Comparison of ENCODE assay signal across 23 mouse cellular contexts in genomic region chr2:19757910-19758309, GRCm38 (mm10).
"Had no signal": no experiment of that assay in that cellular context is flagged by ENCODE, and none has a peak within 500 bp of the region (broad histone marks: within the 10 kb centered on the region; RNA-seq: fewer than 3 reads in every experiment).

No protein-coding gene starts in this region.

- H3K36me3 ChIP-seq: limb, embryonic 12.5 days; limb, embryonic 15.5 days; liver, embryonic 12.5 days; liver, embryonic 15.5 days; lung, embryonic 15.5 days had no signal

- H3K27me3 ChIP-seq: limb, embryonic 12.5 days; limb, embryonic 15.5 days; liver, embryonic 12.5 days; liver, embryonic 15.5 days; lung, embryonic 15.5 days; megakaryocyte, embryonic 14.5 days had no signal

- ATAC-seq: liver, embryonic 12.5 days; midbrain, embryonic 16.5 days had no signal

- H3K4me1 ChIP-seq: limb, embryonic 12.5 days; limb, embryonic 15.5 days; liver, embryonic 15.5 days; megakaryocyte, embryonic 14.5 days had no signal

- DNase-seq: kidney, adult 18-20 months; kidney, adult 9 months; kidney, postnatal 14 days; kidney, postnatal 4 days; left cerebral cortex, postnatal 4 days; lung, adult 18-20 months; lung, postnatal 10 days; lung, postnatal 36 days; right cerebral cortex, adult 18-20 months; right cerebral cortex, postnatal 14 days; right cerebral cortex, postnatal 4 days; thymus, adult 2 months; thymus, postnatal 14 days; thymus, postnatal 4 days had no signal

- H3K27ac ChIP-seq: limb, embryonic 12.5 days; limb, embryonic 15.5 days; liver, embryonic 12.5 days; liver, embryonic 15.5 days; lung, embryonic 15.5 days; stomach, postnatal 0 days had no signal

- H3K4me2 ChIP-seq: limb, embryonic 12.5 days; limb, embryonic 15.5 days; liver, embryonic 12.5 days; liver, embryonic 15.5 days; lung, embryonic 15.5 days; midbrain, embryonic 11.5 days had no signal

- H3K9me3 ChIP-seq: limb, embryonic 12.5 days; limb, embryonic 15.5 days; liver, embryonic 12.5 days; liver, embryonic 15.5 days; lung, embryonic 15.5 days; megakaryocyte, embryonic 14.5 days had no signal

- H3K9ac ChIP-seq: limb, embryonic 12.5 days; limb, embryonic 15.5 days; liver, embryonic 12.5 days; liver, embryonic 15.5 days; lung, embryonic 15.5 days had no signal

- H3K4me3 ChIP-seq: limb, embryonic 12.5 days; limb, embryonic 15.5 days; liver, embryonic 12.5 days; liver, embryonic 15.5 days; lung, embryonic 15.5 days; megakaryocyte, embryonic 14.5 days had no signal
